Mouse (Mus musculus) ES-E14 (cell line): ENCODE measurements around the gene Wdr31. TPM values are rescaled to one million over a fixed set of nuclear protein-coding genes. Genes with fewer than 3 reads are reported as not detected.

Experiments
- DNase-seq: peaks from one replicate; pipeline ENCODE4 v3.0.0-alpha.2; 2013; ENCODE audit warnings: low read depth, low spot score
- H3K27ac ChIP-seq: 2 replicates; pipeline ENCODE4 v1.5.1; 2012; ENCODE audit warnings: low read depth, mild to moderate bottlenecking, low read length, moderate library complexity, mixed read lengths; ENCODE audit not compliant: poor library complexity, insufficient read depth, severe bottlenecking
- H3K36me3 ChIP-seq: 2 replicates; pipeline ENCODE4 v1.6.1; 2012; ENCODE audit warnings: mild to moderate bottlenecking, low read length, moderate library complexity, mixed read lengths; ENCODE audit not compliant: control insufficient read depth, poor library complexity, insufficient read depth, severe bottlenecking
- H3K4me1 ChIP-seq, 2 experiments: fragments of 150-350 bp in 1 of 2; sonication (generic) in 1 of 2; 2 replicates each; pipeline ENCODE4 v1.6.1; 2012; ENCODE audit warnings: low read length in 2 of 2, mild to moderate bottlenecking in 1 of 2, mixed read lengths in 1 of 2; ENCODE audit not compliant: control insufficient read depth in 2 of 2, insufficient read depth in 2 of 2, poor library complexity in 1 of 2
- H3K4me3 ChIP-seq, 2 experiments: fragments of 150-350 bp in 1 of 2; sonication (generic) in 1 of 2; 2 replicates each; pipeline ENCODE4 v1.5.1; 2012; ENCODE audit warnings: low read length in 2 of 2, low read depth in 1 of 2, mild to moderate bottlenecking in 1 of 2, mixed read lengths in 1 of 2; ENCODE audit not compliant: insufficient read depth in 1 of 2, poor library complexity in 1 of 2, severe bottlenecking in 1 of 2
- H3K9ac ChIP-seq: 2 replicates; pipeline ENCODE4 v1.6.1; 2012; ENCODE audit warnings: low read depth, mild to moderate bottlenecking, low read length, mixed read lengths; ENCODE audit not compliant: poor library complexity, insufficient read depth, severe bottlenecking
- H3K9me3 ChIP-seq: fragments of 150-350 bp; sonication (generic); 2 replicates; pipeline ENCODE4 v1.6.1; 2012; ENCODE audit warnings: low read depth, mild to moderate bottlenecking, low read length; ENCODE audit not compliant: control insufficient read depth, insufficient read depth
- CHD2 ChIP-seq: IDR thresholded peaks from 2 replicates; pipeline ENCODE4 v1.6.1; 2014; ENCODE audit warnings: mild to moderate bottlenecking, low read depth, low read length, inconsistent platforms
- HCFC1 ChIP-seq: IDR thresholded peaks from 2 replicates; pipeline ENCODE4 v1.6.1; 2012; ENCODE audit warnings: low read length, inconsistent platforms, borderline replicate concordance; ENCODE audit not compliant: insufficient read depth
- MAFK ChIP-seq: IDR thresholded peaks from 2 replicates; pipeline ENCODE4 v1.6.1; 2014; ENCODE audit warnings: mild to moderate bottlenecking, low read depth, low read length, inconsistent platforms; ENCODE audit not compliant: insufficient read depth
- ZC3H11A ChIP-seq: IDR thresholded peaks from 2 replicates; pipeline ENCODE4 v1.6.1; 2012; ENCODE audit warnings: low read depth, mild to moderate bottlenecking, inconsistent platforms, low read length, borderline replicate concordance
- ZNF384 ChIP-seq: IDR thresholded peaks from 2 replicates; pipeline ENCODE4 v1.6.1; 2012; ENCODE audit warnings: low read depth, low read length, inconsistent platforms
- in situ Hi-C, 2 experiments: fragments of 600-800 bp; cut with MboI; formaldehyde crosslinking; loops; one replicate each; pipeline ENCODE4 v1.15.1; 2025; ENCODE audit warnings: low sequenced_read_pairs in 2 of 2, inconsistent platforms in 1 of 2; ENCODE audit not compliant: unreplicated experiment in 2 of 2
- total RNA-seq: library from RNA; depleted of rRNA; stranded (reverse); fragments of 300-350 nt; gene quantifications from 2 replicates; pipeline ENCODE4 v1.2.3, GENCODE M21; 2012

Wdr31 gene
- total RNA-seq, 1 experiment = 9.3 TPM

- in situ Hi-C loops = no loop called here
- TF ChIP-seq CHD2 = no peak
- Histone ChIP-seq H3K9me3 (no peaks in the 10 kb centered on the region), H3K27ac (no peak overlapping the region), H3K4me3 (no peak overlapping the region), H3K9ac (no peak overlapping the region), H3K36me3 (peaks cover 30% of the 10 kb centered on the region), H3K4me1 (peaks cover 0 to 2% of the 10 kb centered on the region in 2 experiments; a peak in 1 of 4 replicates)
- no peak for DNase-seq
Observed at GRCm38 (mm10) chr4:62506798-62507197, 36.1 kb upstream of the Wdr31 start.

GRCm38 (mm10) chr4:62505991-62506390 lies 35.3 kb upstream of the Wdr31 start:
- Histone ChIP-seq H3K9ac (no peak overlapping the region), H3K4me1 (peaks cover 0 to 2% of the 10 kb centered on the region in 2 experiments; a peak in 1 of 4 replicates), H3K9me3 (no peaks in the 10 kb centered on the region), H3K4me3 (no peak overlapping the region), H3K27ac (no peak overlapping the region), H3K36me3 (peaks cover 24% of the 10 kb centered on the region)
- DNase-seq = no peak
- in situ Hi-C loops = no loop called here
- TF ChIP-seq HCFC1 (no peak), MAFK (no peak), ZNF384 (no peak), CHD2 (no peak), ZC3H11A (no peak)

- H3K4me1 ChIP-seq = peaks cover 0 to 2% of the 10 kb centered on the region in 2 experiments; a peak in 1 of 4 replicates
- no peaks in the 10 kb centered on the region for H3K9me3 ChIP-seq
- no peak within 1 kb of the TSS for H3K27ac ChIP-seq
- no peak for DNase-seq
- in situ Hi-C loops = no loop called here
- TF ChIP-seq ZNF384 (no peak), ZC3H11A (no peak), CHD2 (no peak), MAFK (no peak), HCFC1 (no peak)
- peaks cover 5% of the 10 kb centered on the region for H3K36me3 ChIP-seq
- H3K9ac ChIP-seq = peak within 1 kb of the TSS; percentile 87
- peak within 1 kb of the TSS; percentile 88 to 91 for H3K4me3 ChIP-seq
Observed at GRCm38 (mm10) chr4:62503374-62503970, 32.8 kb upstream of the Wdr31 start, which contains the start of gene Hdhd3. Gene Hdhd3 (minus strand): TSS chr4:62503467.

GRCm38 (mm10) chr4:62502969-62503368 lies 32.3 kb upstream of the Wdr31 start:
- H3K9ac ChIP-seq = no peak overlapping the region
- peak overlapping the region in 1 of 2 experiments; percentile 91; a peak in 1 of 4 replicates for H3K4me3 ChIP-seq
- peaks cover 0 to 2% of the 10 kb centered on the region in 2 experiments; a peak in 1 of 4 replicates for H3K4me1 ChIP-seq
- DNase-seq = no peak
- in situ Hi-C loops = no loop called here
- H3K36me3 ChIP-seq = peaks cover 2% of the 10 kb centered on the region
- TF ChIP-seq HCFC1 (no peak), ZNF384 (no peak), MAFK (no peak), CHD2 (no peak), ZC3H11A (no peak)
- H3K9me3 ChIP-seq = no peaks in the 10 kb centered on the region
- no peak overlapping the region for H3K27ac ChIP-seq
